Mouse (Mus musculus) midbrain, embryonic 11.5 days (tissue): Measurements from ENCODE around the gene Rusc2. TPM values are rescaled to one million over a fixed set of nuclear protein-coding genes. Genes with fewer than 3 reads are reported as not detected.

Experiments
- ATAC-seq: fragments of 200-750 bp; cut with Nextera tagmentation; 2 replicates; pipeline ENCODE4 v1.8.0; 2017; ENCODE audit warnings: moderate TSS enrichment, moderate library complexity; ENCODE audit not compliant: low FRiP score
- DNase-seq: peaks from one replicate; pipeline ENCODE4 v3.0.0; 2015; ENCODE audit warnings: low spot score; ENCODE audit errors: missing footprints
- H3K27ac ChIP-seq: fragments of 300-500 bp; sonication (generic); 2 replicates; pipeline ENCODE4 v1.5.1; 2014; ENCODE audit warnings: low read depth, low read length
- H3K27me3 ChIP-seq: fragments of 300-500 bp; sonication (generic); 2 replicates; pipeline ENCODE4 v1.6.1; 2014; ENCODE audit warnings: mild to moderate bottlenecking, low read length, moderate library complexity, mixed read lengths; ENCODE audit not compliant: control insufficient read depth, insufficient read depth
- H3K36me3 ChIP-seq: fragments of 300-500 bp; sonication (generic); 2 replicates; pipeline ENCODE4 v1.6.1; 2014; ENCODE audit warnings: mild to moderate bottlenecking, low read length, moderate library complexity, mixed read lengths; ENCODE audit not compliant: control insufficient read depth, insufficient read depth
- H3K4me1 ChIP-seq: fragments of 300-500 bp; sonication (generic); 2 replicates; pipeline ENCODE4 v1.6.1; 2014; ENCODE audit warnings: low read length; ENCODE audit not compliant: control insufficient read depth, insufficient read depth
- H3K4me2 ChIP-seq: fragments of 300-500 bp; sonication (generic); 2 replicates; pipeline ENCODE4 v1.6.1; 2014; ENCODE audit warnings: mild to moderate bottlenecking, moderate library complexity
- H3K4me3 ChIP-seq: fragments of 300-500 bp; sonication (generic); 2 replicates; pipeline ENCODE4 v1.5.1; 2014; ENCODE audit warnings: low read depth, low read length
- H3K9ac ChIP-seq: fragments of 300-500 bp; sonication (generic); 2 replicates; pipeline ENCODE4 v1.6.1; 2014; ENCODE audit warnings: low read length
- H3K9me3 ChIP-seq: fragments of 300-500 bp; sonication (generic); 2 replicates; pipeline ENCODE4 v1.6.1; 2016; ENCODE audit warnings: low read length; ENCODE audit not compliant: control insufficient read depth
- WGBS: fragments of 180-500 bp; shearing (Covaris S2); extraction: QIAGEN DNeasy Blood & Tissue Kit; methylation state at CpG from one replicate; pipeline ENCODE4 v1.1.7; 2014; 5-methylcytosine and 5-hydroxymethylcytosine counted together
- polyA plus RNA-seq: library from polyadenylated mRNA; unstranded; fragments of >200 nt; fragmentation: Nextera tagmentation; extraction: Ambion mirVana; gene quantifications from 2 replicates; pipeline ENCODE4 v1.2.1, GENCODE M21; 2014

The Rusc2 gene
- polyA plus RNA-seq, 1 experiment from 2014 or later, result 13.7 TPM

DNA sequence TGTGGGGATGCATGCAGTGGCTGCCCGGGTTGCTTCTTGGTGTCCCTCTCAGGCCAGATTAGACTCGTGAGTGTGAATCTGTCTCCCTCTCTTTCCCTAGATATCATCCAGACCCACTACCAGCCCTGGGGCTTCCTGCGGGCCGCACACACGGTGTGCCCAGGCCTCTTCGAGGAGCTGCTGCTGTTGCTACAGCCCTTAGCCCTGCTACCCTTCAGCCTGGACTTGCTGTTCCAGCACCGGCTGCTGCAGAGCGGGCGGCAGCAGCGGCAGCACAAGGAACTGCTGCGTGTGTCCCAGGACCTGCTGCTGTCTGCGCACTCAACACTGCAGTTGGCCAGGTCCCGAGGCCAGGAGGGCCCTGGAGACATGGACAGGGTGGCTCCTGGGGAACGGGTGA, 43.4 kb downstream of the Rusc2 start:
- ATAC-seq (no peak), DNase-seq (peak; percentile 83)
- Histone ChIP-seq H3K36me3 (peaks cover 4% of the 10 kb centered on the region; the same call in 1 of the 2 replicates), H3K9ac (peak overlapping the region; percentile 39), H3K4me3 (no peak overlapping the region), H3K27me3 (peaks cover 45% of the 10 kb centered on the region), H3K27ac (no peak overlapping the region), H3K9me3 (no peaks in the 10 kb centered on the region), H3K4me2 (peak overlapping the region; percentile 19), H3K4me1 (peaks cover 13% of the 10 kb centered on the region)
- 18% methylated on average over 14 of the region's 14 CpGs for WGBS

- ATAC-seq (0 out of 2 replicates have a peak, but pooled peaks have one; percentile 17), DNase-seq (peak; percentile 91)
- Histone ChIP-seq H3K27me3 (peaks cover 45% of the 10 kb centered on the region), H3K9me3 (no peaks in the 10 kb centered on the region), H3K27ac (no peak overlapping the region), H3K9ac (peak overlapping the region; percentile 39), H3K4me1 (peaks cover 13% of the 10 kb centered on the region), H3K4me3 (no peak overlapping the region), H3K36me3 (peaks cover 4% of the 10 kb centered on the region; the same call in 1 of the 2 replicates), H3K4me2 (peak overlapping the region; percentile 19)
- WGBS, result 19% methylated on average over 31 of the region's 31 CpGs
Observed at GRCm38 (mm10) chr4:43425648-43426380, 44.0 kb downstream of the Rusc2 start.

- Histone ChIP-seq H3K4me3 (no peak overlapping the region), H3K4me1 (peaks cover 13% of the 10 kb centered on the region), H3K9me3 (no peaks in the 10 kb centered on the region), H3K4me2 (no peak overlapping the region), H3K9ac (no peak overlapping the region), H3K27ac (no peak overlapping the region), H3K27me3 (peaks cover 45% of the 10 kb centered on the region), H3K36me3 (peaks cover 4% of the 10 kb centered on the region; the same call in 1 of the 2 replicates)
- WGBS, result 47% methylated on average over 10 of the region's 10 CpGs
- DNase-seq (peak; percentile 88), ATAC-seq (no peak)
Observed at GRCm38 (mm10) chr4:43426487-43426886, 44.7 kb downstream of the Rusc2 start.

DNA sequence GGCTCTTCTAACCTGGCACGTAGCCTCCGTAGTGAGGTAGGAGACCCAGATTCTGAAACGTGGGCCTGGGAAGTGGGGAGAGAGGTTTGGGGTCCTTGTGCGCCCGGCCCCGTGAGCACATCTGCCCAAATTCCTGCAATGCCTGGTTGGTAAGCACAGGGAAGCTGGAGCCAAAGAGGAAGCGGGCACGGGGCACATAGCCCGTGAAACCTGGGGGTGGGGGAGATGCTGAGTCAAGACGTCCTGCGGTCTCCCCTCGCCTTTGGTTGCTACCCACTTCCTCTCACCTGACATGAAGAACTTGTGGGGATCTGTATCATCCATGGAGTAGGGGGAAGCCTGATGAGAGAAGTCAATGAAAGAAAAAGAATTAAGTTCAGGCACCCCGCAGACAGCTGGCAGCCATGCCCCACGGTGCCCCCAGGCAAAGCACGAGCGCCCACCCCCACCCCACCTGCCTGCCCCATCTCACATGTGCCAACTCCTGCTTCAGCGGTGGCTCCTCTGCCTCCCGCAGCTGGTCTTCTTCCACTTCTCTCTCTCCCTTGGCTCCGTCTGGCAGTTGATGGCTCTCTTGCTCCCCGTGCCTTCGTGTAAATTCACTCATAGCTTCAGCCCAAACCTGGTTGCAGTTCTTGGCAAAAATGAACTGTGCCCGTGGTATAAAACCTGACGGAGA, 45.9 kb downstream of the Rusc2 start:
- Histone ChIP-seq H3K36me3 (peaks cover 4% of the 10 kb centered on the region; the same call in 1 of the 2 replicates), H3K4me3 (no peak overlapping the region), H3K9ac (no peak overlapping the region), H3K4me2 (no peak overlapping the region), H3K27me3 (peaks cover 45% of the 10 kb centered on the region), H3K9me3 (no peaks in the 10 kb centered on the region), H3K27ac (no peak overlapping the region), H3K4me1 (peaks cover 13% of the 10 kb centered on the region)
- DNase-seq, result peak; percentile 88
- ATAC-seq, result no peak
- 19% methylated on average over 23 of the region's 23 CpGs for WGBS

DNA sequence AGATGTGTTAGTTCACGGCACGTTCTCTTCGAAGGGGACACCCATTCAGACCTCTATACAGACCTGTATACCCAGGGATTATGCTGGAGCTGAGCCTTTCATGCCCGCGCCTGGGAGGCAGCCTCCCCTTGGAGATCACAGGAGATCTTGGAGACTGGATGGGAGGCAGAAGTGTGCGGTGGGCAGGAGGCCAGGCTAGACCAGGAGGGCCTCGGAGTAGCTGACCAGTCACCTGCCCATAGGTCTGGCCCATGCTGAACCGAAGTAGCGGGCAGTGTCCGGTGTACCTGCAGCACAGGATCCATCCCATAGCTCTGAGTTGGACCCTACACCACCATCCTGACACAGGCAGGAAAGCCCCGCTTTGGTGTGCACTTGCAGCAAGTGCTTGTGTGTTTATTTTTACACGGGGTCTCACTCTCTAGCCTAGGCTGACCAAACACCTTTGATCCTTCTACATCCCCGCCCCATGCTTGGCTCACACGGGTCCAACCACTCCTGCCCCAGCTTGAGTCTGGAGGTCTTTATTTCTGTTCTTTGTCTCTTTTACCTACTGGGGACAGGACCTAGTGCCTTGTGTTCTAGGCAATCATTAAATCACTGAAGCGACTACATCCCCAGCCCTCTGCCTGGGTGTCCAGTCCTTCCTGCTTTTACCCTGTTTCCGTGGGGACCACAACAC, 46.5 kb downstream of the Rusc2 start:
- no peak overlapping the region for H3K4me3 ChIP-seq

GRCm38 (mm10) chr4:43428946-43429345, 47.2 kb downstream of the Rusc2 start, which contains the start of gene Fam166b:
TSS of gene Fam166b (minus strand) at chr4:43429134.
- 9% methylated on average over 10 of the region's 10 CpGs for WGBS
- peak within 1 kb of the TSS; percentile 13; the same call in 1 of the 2 replicates for H3K9ac ChIP-seq
- H3K36me3 ChIP-seq, result peaks cover 4% of the 10 kb centered on the region; the same call in 1 of the 2 replicates
- no peak within 1 kb of the TSS for H3K4me2 ChIP-seq
- peaks cover 13% of the 10 kb centered on the region for H3K4me1 ChIP-seq
- no peak within 1 kb of the TSS for H3K4me3 ChIP-seq
- 0 out of 2 replicates have a peak, but pooled peaks have one; percentile 31 for ATAC-seq
- DNase-seq, result peak; percentile 88
- H3K9me3 ChIP-seq, result no peaks in the 10 kb centered on the region
- H3K27me3 ChIP-seq, result peaks cover 45% of the 10 kb centered on the region
- no peak within 1 kb of the TSS for H3K27ac ChIP-seq

More for the DNA sequence above, 46.5 kb downstream of the Rusc2 start:
- Histone ChIP-seq H3K27me3 (peaks cover 45% of the 10 kb centered on the region), H3K4me1 (peaks cover 13% of the 10 kb centered on the region), H3K27ac (no peak overlapping the region), H3K9ac (peak overlapping the region; percentile 13; the same call in 1 of the 2 replicates), H3K9me3 (no peaks in the 10 kb centered on the region), H3K36me3 (peaks cover 4% of the 10 kb centered on the region; the same call in 1 of the 2 replicates), H3K4me2 (no peak overlapping the region)
- DNase-seq (peak; percentile 87), ATAC-seq (0 out of 2 replicates have a peak, but pooled peaks have one; percentile 13)
- 19% methylated on average over 16 of the region's 16 CpGs for WGBS

- ATAC-seq (peak; percentile 60), DNase-seq (peak; percentile 96)
- Histone ChIP-seq H3K4me1 (peaks cover 7% of the 10 kb centered on the region; the same call in 1 of the 2 replicates), H3K4me3 (no peak overlapping the region), H3K27me3 (peaks cover 21% of the 10 kb centered on the region), H3K9me3 (no peaks in the 10 kb centered on the region), H3K27ac (peak overlapping the region; percentile 65), H3K36me3 (no peaks in the 10 kb centered on the region), H3K9ac (peak overlapping the region; percentile 33; the same call in 1 of the 2 replicates), H3K4me2 (no peak overlapping the region)
- WGBS, result 13% methylated on average over 4 of the region's 4 CpGs
Observed at GRCm38 (mm10) chr4:43431690-43432089, 49.9 kb downstream of the Rusc2 start.

- Histone ChIP-seq H3K27ac (no peak overlapping the region), H3K9ac (no peak overlapping the region), H3K4me2 (no peak overlapping the region), H3K4me1 (peaks cover 4% of the 10 kb centered on the region; the same call in 1 of the 2 replicates), H3K4me3 (no peak overlapping the region), H3K36me3 (no peaks in the 10 kb centered on the region), H3K27me3 (peaks cover 9% of the 10 kb centered on the region), H3K9me3 (no peaks in the 10 kb centered on the region)
- WGBS, result 100% methylated on average over 1 of the region's 1 CpGs
- no peak for ATAC-seq
- peak; percentile 77 for DNase-seq
Observed at GRCm38 (mm10) chr4:43432832-43433231, 51.1 kb downstream of the Rusc2 start.
